Mouse (Mus musculus) hindbrain, postnatal 0 days (tissue): ENCODE measurements around the gene Armc7. TPM values are rescaled to one million over a fixed set of nuclear protein-coding genes. Genes with fewer than 3 reads are reported as not detected.
A peak's percentile ranks its signal among the peaks of the same experiment; 100 is the strongest.

Source experiments
- ATAC-seq: fragments of 200-750 bp; cut with Nextera tagmentation; 2 replicates; pipeline ENCODE4 v1.8.0; 2017; ENCODE audit warnings: mild to moderate bottlenecking, moderate TSS enrichment, moderate library complexity
- DNase-seq: peaks from one replicate; pipeline ENCODE4 v3.0.0-alpha.2; 2015; ENCODE audit warnings: low spot score
- H3K27ac ChIP-seq: fragments of 300-500 bp; sonication (generic); 2 replicates; pipeline ENCODE4 v1.5.1; 2014; ENCODE audit warnings: mild to moderate bottlenecking
- H3K27me3 ChIP-seq: fragments of 300-500 bp; sonication (generic); 2 replicates; pipeline ENCODE4 v1.6.1; 2014; ENCODE audit warnings: low read length, mixed read lengths; ENCODE audit not compliant: insufficient read depth
- H3K36me3 ChIP-seq: fragments of 300-500 bp; sonication (generic); 2 replicates; pipeline ENCODE4 v1.6.1; 2014; ENCODE audit warnings: low read length, mixed read lengths; ENCODE audit not compliant: insufficient read depth
- H3K4me1 ChIP-seq: fragments of 300-500 bp; sonication (generic); 2 replicates; pipeline ENCODE4 v1.6.1; 2014; ENCODE audit warnings: antibody characterized with exemption, low read length, mixed read lengths; ENCODE audit not compliant: insufficient read depth
- H3K4me2 ChIP-seq: fragments of 300-500 bp; sonication (generic); 2 replicates; pipeline ENCODE4 v1.6.1; 2014; ENCODE audit warnings: low read depth, mild to moderate bottlenecking, low read length, moderate library complexity, mixed read lengths
- H3K4me3 ChIP-seq: fragments of 300-500 bp; sonication (generic); 2 replicates; pipeline ENCODE4 v1.5.1; 2014; ENCODE audit warnings: low read length
- H3K9ac ChIP-seq: fragments of 300-500 bp; sonication (generic); replicated peaks from 2 replicates; pipeline ENCODE4 v1.6.1; 2014; ENCODE audit warnings: mild to moderate bottlenecking, low read length, moderate library complexity, mixed read lengths
- H3K9me3 ChIP-seq: fragments of 300-500 bp; sonication (generic); 2 replicates; pipeline ENCODE4 v1.6.1; 2016; ENCODE audit warnings: low read length, mixed read lengths
- CTCF ChIP-seq: IDR thresholded peaks from 2 replicates; pipeline ENCODE4 v1.5.1; 2016; ENCODE audit warnings: antibody characterized with exemption, control low read depth, low read depth
- WGBS: fragments of 180-500 bp; shearing (Covaris S2); extraction: QIAGEN DNeasy Blood & Tissue Kit; methylation state at CpG from one replicate; pipeline ENCODE4 v1.1.7; 2014; 5-methylcytosine and 5-hydroxymethylcytosine counted together
- polyA plus RNA-seq: library from polyadenylated mRNA; unstranded; fragments of >200 nt; fragmentation: Nextera tagmentation; extraction: Ambion mirVana; gene quantifications from 2 replicates; pipeline ENCODE4 v1.2.1, GENCODE M21; 2015
- total RNA-seq: library from RNA; depleted of rRNA; stranded (reverse); fragments of >200 nt; gene quantifications from 2 replicates; pipeline ENCODE4 v1.2.3, GENCODE M21; 2014; rRNA removed

The Armc7 gene
- total RNA-seq (9.9 and 11.8 TPM in 2 replicates), polyA plus RNA-seq (10.7 and 11.0 TPM in 2 replicates)

DNA sequence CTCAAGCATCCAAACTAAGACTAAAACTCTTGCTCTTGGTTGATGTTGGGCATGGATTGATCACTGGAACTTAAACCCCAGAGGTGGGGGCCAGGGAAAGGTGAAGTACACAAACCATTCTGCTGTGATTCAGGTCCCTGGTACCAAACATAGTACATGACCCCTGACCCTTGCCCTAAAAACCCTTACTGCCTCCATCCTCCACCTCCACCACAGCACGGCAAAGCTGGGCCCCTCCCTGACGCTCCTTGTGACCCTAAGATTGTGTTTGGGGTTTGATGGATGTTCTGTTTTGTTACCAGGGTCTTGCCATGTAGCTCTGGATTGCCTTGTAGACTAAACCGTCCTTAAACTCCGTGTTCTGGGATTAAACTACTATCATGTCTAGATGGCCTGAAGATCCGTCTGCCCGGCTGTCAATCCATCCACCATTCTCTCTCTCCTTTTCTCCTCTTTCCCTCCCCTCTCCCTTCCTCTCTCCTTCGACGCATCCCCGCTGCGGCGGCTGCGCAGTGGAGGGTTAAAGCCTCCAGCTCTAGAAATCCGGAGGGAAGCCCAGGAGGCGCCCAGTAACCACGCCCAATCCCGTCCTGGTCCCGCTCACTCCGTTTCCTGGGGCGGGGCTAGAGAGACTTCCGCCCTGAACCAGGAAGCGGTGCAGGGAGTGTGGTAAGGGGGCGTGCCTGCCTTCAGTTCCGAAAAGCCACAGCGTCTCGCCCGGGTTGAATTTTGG, at the start of gene Armc7:
Gene Armc7, plus strand, starts transcription at position 643 of the 733 bp plus-strand sequence.
- Histone ChIP-seq H3K9ac (peak within 1 kb of the TSS; percentile 54), H3K27ac (peak within 1 kb of the TSS; percentile 78), H3K4me3 (peak within 1 kb of the TSS; percentile 84), H3K4me1 (peaks cover 4% of the 10 kb centered on the region), H3K9me3 (no peaks in the 10 kb centered on the region), H3K27me3 (no peaks in the 10 kb centered on the region), H3K36me3 (no peaks in the 10 kb centered on the region), H3K4me2 (peak within 1 kb of the TSS; percentile 64)
- under 1% methylated on average over 26 of the region's 26 CpGs for WGBS
- 0 out of 2 replicates have a peak, but pooled peaks have one; percentile 3 for TF ChIP-seq CTCF
- ATAC-seq (peak; percentile 98), DNase-seq (peak; percentile 97)

DNA sequence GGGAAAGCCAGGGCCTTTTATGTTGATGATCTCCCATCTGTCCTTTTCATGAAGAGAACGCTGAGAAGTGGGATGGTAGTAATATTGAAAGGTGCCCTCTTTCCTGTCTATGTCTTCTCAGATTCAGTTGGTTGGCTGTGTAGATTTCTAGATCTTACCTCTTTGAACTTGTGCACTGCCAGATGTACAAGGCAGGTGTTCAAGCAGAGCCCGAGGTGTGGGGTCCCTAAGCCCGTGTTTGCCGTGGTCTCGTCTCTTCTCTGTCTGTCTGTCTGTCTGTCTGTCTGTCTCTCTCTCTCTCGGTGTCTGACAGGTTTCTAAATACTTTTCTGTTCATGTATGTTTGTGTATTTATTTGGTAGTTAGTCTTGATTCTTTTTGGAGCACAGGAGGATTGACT, 49.8 kb upstream of the Armc7 start:
- 94% methylated on average over 6 of the region's 6 CpGs for WGBS
- no peak overlapping the region for H3K9ac ChIP-seq
- peaks cover 33% of the 10 kb centered on the region for H3K36me3 ChIP-seq
- no peak overlapping the region for H3K4me3 ChIP-seq
- no peaks in the 10 kb centered on the region for H3K27me3 ChIP-seq
- peaks cover 6% of the 10 kb centered on the region for H3K4me1 ChIP-seq
- H3K4me2 ChIP-seq: no peak overlapping the region
- no peaks in the 10 kb centered on the region for H3K9me3 ChIP-seq
- TF ChIP-seq CTCF: no peak
- no peak for ATAC-seq
- H3K27ac ChIP-seq: no peak overlapping the region
- no peak for DNase-seq

DNA sequence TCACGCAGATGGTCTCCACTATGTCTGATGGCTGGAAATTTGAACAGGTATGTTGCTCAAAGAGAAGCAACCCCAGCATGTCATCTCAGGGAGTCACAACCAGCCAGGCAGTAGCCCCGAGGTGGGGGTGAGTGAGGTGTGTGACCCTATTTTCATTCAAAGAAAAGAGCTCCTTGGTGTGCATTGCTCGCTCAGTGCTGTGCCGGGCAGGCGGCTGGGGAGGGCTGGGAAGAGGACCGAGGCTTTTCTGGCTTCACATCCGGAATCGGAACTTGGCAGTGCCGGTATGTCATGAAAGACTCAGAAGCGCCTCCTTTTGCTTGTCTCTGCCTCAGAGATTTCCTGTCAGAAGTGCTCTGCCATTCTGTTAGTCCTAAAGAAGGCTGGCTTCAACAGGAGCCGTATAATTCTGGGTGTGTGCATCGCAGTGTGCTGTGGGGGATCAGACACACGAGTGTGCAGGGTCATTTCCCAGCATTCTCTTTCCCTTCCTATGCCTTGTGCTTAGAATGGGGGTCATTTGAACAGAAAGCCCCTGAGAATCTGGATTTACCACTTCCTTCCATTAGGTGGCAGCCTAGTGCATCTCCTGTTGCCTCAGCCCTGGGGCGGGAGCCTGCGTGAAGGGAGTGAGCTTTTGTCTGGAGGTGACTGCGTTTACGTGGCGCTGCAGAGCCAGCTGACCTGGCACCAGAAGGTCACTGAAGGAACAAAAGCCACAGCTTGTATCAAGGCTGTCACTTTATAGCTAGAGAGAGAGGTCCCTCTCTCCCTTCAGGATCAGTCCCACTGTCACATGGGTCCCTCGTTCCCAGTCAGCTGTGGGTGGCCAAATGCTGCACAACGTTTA, 47.8 kb upstream of the Armc7 start:
- peak overlapping the region; percentile 32 for H3K4me2 ChIP-seq
- H3K4me3 ChIP-seq: no peak overlapping the region; the same call in 1 of the 2 replicates
- H3K4me1 ChIP-seq: no peaks in the 10 kb centered on the region
- H3K9me3 ChIP-seq: no peaks in the 10 kb centered on the region
- 29% methylated on average over 20 of the region's 20 CpGs for WGBS
- DNase-seq (peak; percentile 92), ATAC-seq (peak; percentile 82)
- H3K36me3 ChIP-seq: peaks cover 53% of the 10 kb centered on the region
- H3K9ac ChIP-seq: no peak overlapping the region; the same call in 1 of the 2 replicates
- H3K27ac ChIP-seq: peak overlapping the region; percentile 28
- no peaks in the 10 kb centered on the region for H3K27me3 ChIP-seq
- peak; percentile 90 for TF ChIP-seq CTCF

DNA sequence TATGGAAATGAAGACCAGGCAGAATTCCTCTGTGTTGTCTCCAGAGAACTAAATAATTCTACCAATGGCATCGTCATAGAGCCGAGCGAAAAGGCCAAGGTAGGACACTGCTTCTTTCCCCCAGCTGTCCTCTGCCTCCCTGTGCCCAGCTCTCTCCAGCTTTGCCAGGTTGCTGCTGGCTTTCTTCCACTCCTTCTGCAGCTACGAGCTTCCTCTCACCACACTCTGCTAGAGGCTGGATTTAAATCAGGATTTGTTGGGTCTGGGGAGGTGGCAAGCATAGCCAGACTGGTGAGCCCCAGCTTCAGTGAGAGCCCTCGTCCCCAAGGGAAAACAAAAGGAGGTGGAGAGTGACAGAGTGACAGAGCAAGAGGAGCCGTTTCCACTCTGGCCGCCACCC, 46.2 kb upstream of the Armc7 start:
- ATAC-seq (no peak), DNase-seq (no peak)
- Histone ChIP-seq H3K9me3 (no peaks in the 10 kb centered on the region), H3K9ac (no peak overlapping the region), H3K4me2 (no peak overlapping the region), H3K27me3 (no peaks in the 10 kb centered on the region), H3K27ac (no peak overlapping the region), H3K4me3 (no peak overlapping the region), H3K36me3 (peaks cover 53% of the 10 kb centered on the region), H3K4me1 (no peaks in the 10 kb centered on the region)
- 77% methylated on average over 7 of the region's 7 CpGs for WGBS
- TF ChIP-seq CTCF: no peak

DNA sequence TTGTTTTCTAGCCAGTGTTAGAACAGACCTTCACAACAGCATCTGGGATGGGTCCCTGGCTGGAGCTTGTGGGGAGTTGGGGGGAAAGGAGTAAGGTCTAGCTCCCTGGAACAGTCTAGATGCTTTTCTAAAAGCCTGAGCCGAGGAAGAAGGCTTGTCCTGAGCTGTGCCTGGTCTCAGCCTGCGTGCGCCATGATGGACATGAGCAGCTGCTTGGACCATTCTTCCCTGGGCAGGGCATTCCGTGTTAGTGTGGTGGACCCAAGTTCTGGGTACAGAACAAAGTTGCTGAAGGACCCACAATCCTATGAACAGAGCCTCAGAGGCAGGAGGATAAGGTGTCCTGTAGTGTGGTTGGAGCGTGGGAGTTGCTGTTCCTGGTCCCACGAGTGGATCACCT, 44.9 kb upstream of the Armc7 start:
- DNase-seq: no peak
- H3K27ac ChIP-seq: no peak overlapping the region
- H3K9ac ChIP-seq: no peak overlapping the region
- peaks cover 2% of the 10 kb centered on the region; the same call in 1 of the 2 replicates for H3K4me1 ChIP-seq
- H3K9me3 ChIP-seq: no peaks in the 10 kb centered on the region
- H3K36me3 ChIP-seq: peaks cover 47% of the 10 kb centered on the region
- 95% methylated on average over 6 of the region's 6 CpGs for WGBS
- H3K27me3 ChIP-seq: no peaks in the 10 kb centered on the region
- no peak for TF ChIP-seq CTCF
- H3K4me3 ChIP-seq: no peak overlapping the region
- H3K4me2 ChIP-seq: no peak overlapping the region
- no peak for ATAC-seq

DNA sequence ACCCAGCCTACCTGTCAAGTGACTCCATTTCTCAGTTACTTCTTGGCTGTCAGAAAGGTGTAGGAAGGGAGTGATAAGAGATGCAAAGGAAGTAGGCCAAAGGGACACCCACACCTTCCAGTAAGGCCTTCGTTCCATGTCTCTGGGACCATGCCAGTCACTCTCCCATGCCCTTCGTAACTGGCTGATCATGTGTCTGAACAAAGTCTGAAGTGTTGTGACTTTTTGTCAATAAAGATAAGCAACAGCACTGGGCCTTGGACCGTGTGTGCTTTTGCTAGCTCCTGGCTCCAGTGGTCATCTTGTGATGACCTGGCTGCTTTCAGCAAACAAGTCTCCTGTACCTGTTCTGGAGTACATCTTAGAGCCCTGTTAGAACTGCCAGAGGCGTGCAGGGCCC, 42.7 kb upstream of the Armc7 start:
- H3K36me3 ChIP-seq: peaks cover 36% of the 10 kb centered on the region
- peaks cover 10% of the 10 kb centered on the region for H3K4me1 ChIP-seq
- H3K4me2 ChIP-seq: no peak overlapping the region
- WGBS: 85% methylated on average over 4 of the region's 4 CpGs
- no peak overlapping the region for H3K4me3 ChIP-seq
- ATAC-seq: no peak
- no peak overlapping the region for H3K27ac ChIP-seq
- H3K9ac ChIP-seq: no peak overlapping the region
- no peak for DNase-seq
- H3K27me3 ChIP-seq: no peaks in the 10 kb centered on the region
- H3K9me3 ChIP-seq: no peaks in the 10 kb centered on the region
- TF ChIP-seq CTCF: no peak
